Mouse (Mus musculus) spleen, adult 12 weeks (tissue): ENCODE data around the gene Gm43951.
"Not testable (repeated sequence)": the region's sequence is repeated elsewhere in the genome, so short reads cannot be mapped to it uniquely, and the experiment has no call there.

ENCODE experiments used
- DNase-seq: peaks from one replicate; pipeline ENCODE4 v3.0.0; 2022; ENCODE audit warnings: low spot score

Gene Gm43951

GRCm38 (mm10) chr11:72203440-72203839 lies 3.2 kb downstream of the Gm43951 start:
- DNase-seq, result no peak

DNA sequence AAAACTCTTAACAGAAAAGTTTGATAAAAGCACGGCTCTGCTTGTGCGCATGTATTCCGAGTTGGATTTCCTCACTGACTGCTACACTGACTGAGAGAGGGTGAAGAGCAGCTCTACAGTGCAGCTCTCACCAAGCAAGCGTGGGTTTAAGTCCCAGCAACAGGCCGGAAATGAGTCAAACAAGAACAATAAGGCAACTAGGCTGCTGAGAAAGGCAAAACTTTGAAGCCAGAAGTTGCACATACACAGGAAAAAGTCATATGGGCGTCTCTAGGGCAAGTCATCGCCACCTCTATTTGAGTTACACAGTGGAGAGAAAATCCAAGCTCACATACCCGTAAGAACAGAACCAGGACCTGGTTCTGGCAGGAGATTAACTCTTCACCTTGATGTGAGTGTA lies 10.1 kb downstream of the Gm43951 start:
- DNase-seq, result no peak

GRCm38 (mm10) chr11:72194259-72194658 lies 12.4 kb downstream of the Gm43951 start:
- DNase-seq, result no peak

- no peak for DNase-seq
These were observed 15.8 kb downstream of the Gm43951 start for GRCm38 (mm10) chr11:72190857-72191256.

DNA sequence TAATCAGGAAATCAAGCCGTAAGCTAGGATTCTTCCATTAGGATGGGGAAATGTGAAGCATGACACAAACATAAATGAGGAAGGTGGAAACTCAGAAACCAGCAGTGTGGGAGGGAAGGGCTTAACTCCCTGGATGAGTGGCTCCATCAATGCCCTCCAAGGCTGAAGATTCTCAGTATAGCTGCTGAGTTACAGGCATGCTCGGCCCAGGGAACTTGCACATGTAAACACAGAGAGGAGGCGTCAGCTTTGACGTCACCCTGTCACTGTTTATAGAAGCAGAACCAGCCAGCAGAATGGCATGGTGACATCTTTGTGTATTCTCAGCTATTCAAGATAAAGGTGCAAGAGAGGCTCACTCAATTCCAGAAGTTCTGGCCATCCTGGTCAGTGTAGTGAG lies 22.4 kb downstream of the Gm43951 start:
- DNase-seq, result no peak

- no peak for DNase-seq
These were observed 25.5 kb downstream of the Gm43951 start for GRCm38 (mm10) chr11:72181136-72181535.

DNA sequence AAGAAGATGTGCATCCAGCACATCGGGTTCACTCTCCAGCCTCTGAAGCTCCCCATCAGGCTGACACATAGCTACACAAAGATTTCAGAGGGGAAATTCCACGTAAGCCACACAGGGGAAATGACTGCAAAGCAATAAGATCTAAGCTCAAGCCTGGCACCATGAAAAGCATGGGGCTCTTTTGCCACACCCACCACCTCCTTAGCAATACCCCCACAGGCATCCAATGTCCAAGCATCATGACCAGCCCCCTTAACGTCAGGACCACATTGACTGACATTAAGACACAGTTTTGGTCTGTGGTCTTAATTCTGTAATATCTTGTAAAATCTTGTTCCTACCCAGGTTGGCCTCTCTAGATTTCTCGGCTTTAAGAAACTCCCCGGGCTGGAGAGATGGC lies 26.1 kb downstream of the Gm43951 start:
- DNase-seq, result no peak

DNA sequence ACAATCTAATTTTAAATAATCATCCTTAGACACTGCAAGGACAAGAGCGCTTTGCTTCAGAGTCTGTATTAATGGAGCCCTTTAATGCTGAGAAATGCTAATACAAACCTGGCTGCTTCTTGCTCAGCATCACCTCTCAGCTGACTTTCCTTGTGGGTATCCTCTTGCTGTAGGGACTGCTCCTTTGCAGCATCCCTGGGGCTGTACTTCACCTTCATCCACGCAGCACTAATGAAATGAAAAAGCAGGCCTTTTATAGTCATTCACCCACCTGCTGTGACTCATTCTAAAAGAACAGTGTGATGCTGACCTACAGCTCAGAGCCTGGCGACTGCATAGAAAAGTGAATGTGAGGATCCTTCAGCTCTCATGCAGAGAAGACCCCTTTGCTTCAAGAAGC lies 30.1 kb downstream of the Gm43951 start:
- no peak for DNase-seq

GRCm38 (mm10) chr11:72175966-72176365 lies 30.7 kb downstream of the Gm43951 start:
- no peak for DNase-seq

DNA sequence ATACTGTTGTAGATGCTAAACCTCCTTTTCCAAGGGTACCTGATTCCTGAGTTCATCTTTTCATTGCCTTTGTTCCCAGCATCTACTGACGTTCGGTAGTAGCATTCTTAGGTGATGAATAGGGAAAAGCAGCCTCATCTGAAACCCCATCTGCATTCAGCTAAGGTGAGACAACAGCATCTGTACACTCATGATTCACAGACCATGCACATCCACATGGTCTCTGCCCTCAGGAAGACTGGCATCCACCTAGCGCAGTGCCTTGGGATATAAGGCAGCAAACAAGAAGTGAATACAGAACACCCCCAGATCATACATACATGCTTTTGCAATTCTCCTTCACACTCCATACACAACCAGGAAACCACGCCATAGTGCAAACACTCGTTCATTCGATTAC lies 31.9 kb downstream of the Gm43951 start:
- no peak for DNase-seq

DNA sequence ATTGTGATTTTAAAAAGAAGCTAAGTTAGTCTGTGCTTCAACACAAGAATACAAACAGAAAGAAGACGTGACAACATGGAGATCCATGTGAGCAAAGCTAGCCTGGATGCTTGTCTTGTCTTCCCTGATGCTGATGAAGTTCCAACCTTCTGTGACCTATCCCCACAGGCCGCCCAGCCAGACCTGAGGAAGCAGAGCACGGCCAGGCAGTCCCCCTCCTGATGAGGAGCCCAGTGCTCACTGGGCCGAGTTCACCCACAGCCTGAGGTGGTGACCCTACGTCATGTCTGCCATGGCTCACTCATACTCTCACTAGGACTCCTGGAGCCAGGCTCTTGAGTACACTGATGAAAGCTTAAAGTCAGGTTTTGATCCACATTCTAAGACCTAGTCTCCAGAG lies 33.1 kb downstream of the Gm43951 start:
- no peak for DNase-seq

DNA sequence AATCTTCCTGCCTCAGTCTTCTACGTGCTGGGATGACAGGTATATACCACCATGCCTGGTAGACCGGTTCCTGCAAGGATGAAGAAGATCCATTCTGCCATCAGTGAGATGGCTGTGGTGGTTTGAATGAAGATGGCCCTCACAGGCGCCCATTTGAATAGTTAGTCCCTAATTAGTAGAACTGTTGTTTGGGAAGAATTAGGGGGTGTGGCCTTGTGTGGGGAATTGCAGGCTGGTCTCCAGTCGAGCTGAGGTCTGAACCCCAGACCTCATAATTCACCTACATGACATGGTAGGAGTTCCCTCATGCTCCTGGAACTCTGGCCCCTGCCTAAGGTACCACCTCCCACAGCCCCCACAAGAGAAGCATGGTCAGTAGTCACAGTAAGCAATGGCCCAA lies 34.7 kb downstream of the Gm43951 start:
- not testable (repeated sequence) for DNase-seq

- DNase-seq, result no peak
These were observed 36.8 kb downstream of the Gm43951 start for GRCm38 (mm10) chr11:72169871-72170270.

- DNase-seq, result no peak
These were observed 43.4 kb downstream of the Gm43951 start for GRCm38 (mm10) chr11:72163198-72163597.

DNA sequence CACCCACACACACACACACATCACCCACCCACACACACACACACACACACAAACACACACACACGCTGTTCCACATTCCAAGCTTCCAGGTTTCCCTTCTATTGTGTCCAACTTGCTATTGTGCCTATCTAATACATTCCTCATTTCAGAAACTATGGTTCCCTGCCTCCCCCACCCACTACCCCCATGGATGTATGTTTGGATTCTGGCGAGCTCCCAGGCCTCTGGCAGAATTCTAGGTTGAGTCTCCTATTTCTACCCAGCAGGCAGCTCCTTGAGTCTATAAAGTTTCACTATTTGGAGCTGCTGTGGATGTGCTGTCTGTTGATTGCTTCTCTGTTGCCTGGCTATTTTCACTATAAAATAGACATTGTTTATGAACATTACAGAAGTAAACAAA lies 50.0 kb downstream of the Gm43951 start:
- no peak for DNase-seq

DNA sequence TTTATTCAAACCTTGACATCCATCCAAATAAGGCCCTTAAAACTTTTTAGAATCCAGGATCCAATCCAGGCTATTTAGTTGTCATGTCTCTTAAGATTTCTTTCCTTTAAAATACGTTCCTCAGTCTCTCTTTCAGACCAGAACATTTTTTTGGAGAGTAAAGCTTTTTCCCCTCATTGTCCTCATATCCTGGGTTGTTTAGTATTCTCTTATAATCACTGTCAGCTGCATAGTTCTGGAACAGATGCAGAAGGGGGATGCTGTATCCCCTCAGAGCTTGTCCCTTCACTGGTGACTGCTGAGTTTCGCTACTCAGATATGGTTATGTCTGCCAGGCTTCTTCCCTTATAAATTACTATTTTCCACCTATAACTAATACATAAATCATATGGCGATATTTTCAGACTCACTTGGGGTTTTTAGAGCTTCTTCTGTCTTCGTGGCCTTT lies 50.6 kb downstream of the Gm43951 start:
- no peak for DNase-seq

DNA sequence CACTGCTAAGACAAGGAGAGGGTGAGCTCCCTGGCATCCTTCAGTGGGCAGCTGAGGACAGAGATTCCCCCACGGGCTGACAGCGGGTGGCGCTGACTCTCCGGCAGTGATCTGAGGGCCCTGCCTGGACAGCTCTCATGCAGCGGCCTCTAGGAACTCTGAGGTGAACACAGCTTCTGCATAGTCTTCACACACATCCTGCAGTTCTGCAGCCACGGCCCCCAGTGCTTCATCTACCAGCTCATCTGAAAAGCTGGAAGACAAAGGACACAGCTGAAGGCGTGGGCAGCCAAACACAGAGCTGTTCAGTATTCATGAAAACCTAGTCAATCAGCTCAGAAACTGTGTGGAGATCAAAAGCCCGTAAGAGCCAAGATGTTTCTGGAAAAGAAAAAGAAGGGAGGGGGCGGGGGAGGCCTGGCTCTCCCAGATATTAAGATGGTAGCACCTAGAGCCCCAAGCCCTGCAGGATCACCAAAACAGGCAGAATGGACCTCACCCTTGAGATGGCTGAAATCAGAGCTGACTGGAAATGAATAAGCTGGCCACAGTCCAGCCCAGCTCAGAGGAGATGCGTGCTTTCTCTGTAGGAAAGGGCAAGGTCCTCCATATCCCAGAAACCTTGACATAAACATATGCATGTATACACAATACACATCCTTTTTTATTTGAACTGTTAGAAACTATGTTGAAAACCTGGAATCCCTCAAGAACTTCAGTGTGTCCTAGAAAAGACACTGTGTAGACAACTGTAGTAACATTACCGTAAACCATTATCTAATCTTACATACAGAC lies 51.3 kb downstream of the Gm43951 start:
- DNase-seq, result no peak
